Mouse (Mus musculus) yolk sac, embryonic 10.5 days (tissue): Measurements from ENCODE around the gene Bpgm.

ENCODE experiments used
- DNase-seq: peaks from one replicate; pipeline ENCODE4 v3.0.0-alpha.2; 2017; ENCODE audit warnings: low spot score

Bpgm gene

GRCm38 (mm10) chr6:34475974-34476794 is at the start of gene Bpgm:
TSS of gene Bpgm (plus strand) at chr6:34476207.
- peak; percentile 98 for DNase-seq

DNA sequence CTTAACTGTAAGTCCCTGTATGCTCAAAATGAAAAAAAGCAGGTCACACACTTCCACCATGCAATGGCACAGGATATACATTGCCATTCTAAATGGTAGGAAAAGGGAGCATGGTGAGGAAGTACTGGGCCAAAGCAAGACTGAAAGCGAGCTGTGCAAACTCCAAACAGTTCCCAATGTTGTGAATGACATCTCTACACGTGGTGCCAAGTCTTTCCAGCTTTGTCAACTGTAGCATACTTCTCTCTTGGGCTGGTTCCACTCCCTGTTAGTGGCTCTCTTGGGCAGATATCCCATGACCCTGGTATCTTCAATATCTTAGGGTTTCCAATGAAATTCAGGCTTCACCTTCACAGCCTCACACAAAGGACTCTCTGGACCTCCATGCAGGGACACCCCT is 37.0 kb upstream of the Bpgm start:
- DNase-seq: no peak

DNA sequence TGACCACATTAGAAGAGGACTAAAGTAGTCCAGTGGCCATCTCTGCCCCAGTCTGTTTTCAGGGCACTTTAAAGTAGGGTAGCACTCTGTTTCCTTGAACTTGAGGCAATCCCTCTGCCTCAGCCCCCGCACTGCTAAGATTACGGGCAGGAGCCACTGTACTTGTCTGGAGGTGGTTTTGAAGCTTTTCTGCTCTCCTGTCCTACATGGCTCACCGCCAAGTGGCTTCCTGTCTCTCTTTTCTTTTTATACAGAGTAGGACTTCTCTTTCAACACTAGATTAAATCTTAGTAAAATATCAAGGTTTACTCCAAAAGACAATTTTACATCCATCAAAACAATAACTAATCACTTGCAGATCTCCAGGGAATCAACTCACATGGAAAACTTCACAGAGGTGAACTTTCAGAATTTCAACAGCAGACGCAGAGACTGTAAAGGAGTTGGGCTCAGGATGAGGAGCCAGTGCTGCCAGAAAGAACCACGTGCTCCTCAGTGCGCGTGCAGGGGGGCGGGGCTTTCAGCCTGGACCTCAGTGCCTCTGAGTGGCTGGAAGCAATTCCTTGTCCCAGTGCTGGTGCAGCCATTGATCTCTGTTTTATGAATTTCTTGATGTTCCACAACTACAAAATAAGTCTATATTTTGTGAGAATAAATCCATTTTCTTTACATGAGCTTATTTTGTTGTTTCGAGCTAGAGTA is 34.3 kb upstream of the Bpgm start:
- no peak for DNase-seq

- no peak for DNase-seq
Observed at GRCm38 (mm10) chr6:34443791-34444190, 32.2 kb upstream of the Bpgm start.

- peak; percentile 44 for DNase-seq
Observed at GRCm38 (mm10) chr6:34447961-34448360, 28.0 kb upstream of the Bpgm start.

DNA sequence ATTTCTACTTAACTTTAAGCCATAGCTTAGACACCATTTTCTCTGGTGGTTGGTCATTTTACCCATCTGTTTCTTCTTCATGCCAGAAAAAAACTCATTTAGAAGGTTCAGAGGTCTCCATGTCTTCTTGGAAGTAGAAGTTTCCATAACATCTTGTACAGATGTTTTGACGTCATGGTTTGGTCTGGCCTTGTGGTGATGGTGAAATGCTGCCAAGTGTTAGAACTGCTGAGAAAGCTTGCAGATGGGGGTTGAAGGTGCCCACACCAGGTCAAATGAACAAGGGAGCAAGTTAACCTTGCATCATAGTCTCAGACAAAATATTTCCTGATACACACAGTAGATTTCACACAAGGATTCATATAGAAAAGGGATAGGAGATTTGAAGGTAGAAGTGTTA is 27.3 kb upstream of the Bpgm start:
- no peak for DNase-seq

- no peak for DNase-seq
Observed at GRCm38 (mm10) chr6:34452963-34453770, 22.8 kb upstream of the Bpgm start.

DNA sequence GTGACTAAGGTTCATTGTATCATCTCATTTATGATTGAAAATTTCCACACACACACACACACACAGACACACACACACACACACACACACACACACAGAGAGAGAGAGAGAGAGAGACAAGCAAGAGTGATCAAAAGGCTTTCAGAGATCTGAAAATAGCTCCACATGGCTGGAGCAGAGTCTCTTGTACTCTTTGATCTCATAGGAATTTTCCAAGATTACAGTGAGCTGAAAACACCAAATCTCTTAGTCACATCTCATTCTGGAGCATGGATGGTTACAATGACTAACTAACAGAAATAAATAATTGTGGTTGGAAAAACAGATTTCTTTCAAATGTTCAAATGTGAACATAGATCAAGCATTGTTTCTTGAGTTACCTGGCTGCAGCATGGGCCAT is 16.6 kb upstream of the Bpgm start:
- no peak for DNase-seq

DNA sequence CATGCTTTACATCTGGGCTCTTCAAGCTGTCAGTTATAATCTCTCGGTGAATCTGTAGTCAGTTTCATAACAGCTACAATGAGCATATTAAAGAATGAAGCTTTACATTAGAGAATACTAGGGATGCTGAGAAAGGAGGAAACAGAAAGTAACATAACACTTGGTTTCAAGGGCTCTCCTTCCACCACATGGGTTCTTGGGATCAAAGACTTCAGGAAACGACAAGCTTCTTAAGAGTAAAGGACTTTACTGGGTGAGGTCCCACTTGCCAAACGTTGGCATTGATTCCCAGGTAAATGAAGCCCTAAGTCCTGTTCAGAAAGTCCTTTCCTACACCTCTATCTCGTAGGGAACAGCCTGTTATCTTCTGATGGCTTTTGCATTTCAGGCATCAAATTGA is 15.4 kb upstream of the Bpgm start:
- DNase-seq: no peak

- no peak for DNase-seq
Observed at GRCm38 (mm10) chr6:34463582-34463981, 12.4 kb upstream of the Bpgm start.

- DNase-seq: peak; percentile 40
Observed at GRCm38 (mm10) chr6:34471434-34472110, 4.4 kb upstream of the Bpgm start.

DNA sequence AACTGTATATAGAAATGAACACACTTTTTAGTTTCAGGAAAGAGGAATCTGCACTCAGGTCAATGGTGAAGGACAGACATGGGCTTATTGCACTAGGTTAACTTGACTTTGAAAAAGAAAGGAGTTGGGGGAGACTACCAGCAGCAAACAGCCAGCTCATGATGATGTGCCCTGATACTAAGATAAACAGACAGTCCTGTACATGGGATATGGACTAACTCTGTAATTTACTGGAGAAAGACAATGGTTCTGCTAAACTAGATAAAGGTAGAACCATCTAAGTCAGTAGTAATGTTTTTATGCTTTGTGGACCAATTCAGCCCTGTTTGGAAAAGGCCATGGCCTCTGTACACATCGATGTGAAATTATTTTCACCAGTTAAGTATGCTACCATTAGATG is 2.7 kb upstream of the Bpgm start:
- DNase-seq: no peak

- no peak for DNase-seq
Observed at GRCm38 (mm10) chr6:34474031-34474430, 2.0 kb upstream of the Bpgm start.

- DNase-seq: no peak
Observed at GRCm38 (mm10) chr6:34475391-34475790, 616 bp upstream of the Bpgm start.

- no peak for DNase-seq
Observed at GRCm38 (mm10) chr6:34478036-34478435, 2.0 kb downstream of the Bpgm start.

- DNase-seq: no peak
Observed at GRCm38 (mm10) chr6:34478677-34479360, 2.8 kb downstream of the Bpgm start.

- peak; percentile 66 for DNase-seq
Observed at GRCm38 (mm10) chr6:34479531-34479930, 3.5 kb downstream of the Bpgm start.

DNA sequence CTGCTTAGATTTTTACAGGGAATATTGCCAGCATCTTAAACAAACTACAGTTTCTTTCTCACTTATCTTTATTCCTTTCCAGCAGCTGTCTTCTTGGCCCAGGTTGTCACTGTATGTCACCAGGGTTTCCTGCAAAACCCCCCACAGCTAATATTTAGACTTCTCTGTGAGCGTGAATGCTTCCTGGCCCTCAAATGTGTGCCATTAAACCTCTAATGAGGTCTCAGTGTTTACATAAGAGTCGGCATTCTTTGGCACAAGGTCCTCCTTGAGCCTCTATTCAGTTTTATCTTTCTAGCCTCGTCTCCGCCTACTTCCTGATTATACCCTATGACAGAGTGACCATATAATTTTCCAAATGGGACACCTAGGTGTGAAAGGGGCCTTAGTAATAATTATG is 4.7 kb downstream of the Bpgm start:
- no peak for DNase-seq

- DNase-seq: no peak
Observed at GRCm38 (mm10) chr6:34481349-34481748, 5.3 kb downstream of the Bpgm start.

GRCm38 (mm10) chr6:34482842-34483241 is 6.8 kb downstream of the Bpgm start:
- no peak for DNase-seq

DNA sequence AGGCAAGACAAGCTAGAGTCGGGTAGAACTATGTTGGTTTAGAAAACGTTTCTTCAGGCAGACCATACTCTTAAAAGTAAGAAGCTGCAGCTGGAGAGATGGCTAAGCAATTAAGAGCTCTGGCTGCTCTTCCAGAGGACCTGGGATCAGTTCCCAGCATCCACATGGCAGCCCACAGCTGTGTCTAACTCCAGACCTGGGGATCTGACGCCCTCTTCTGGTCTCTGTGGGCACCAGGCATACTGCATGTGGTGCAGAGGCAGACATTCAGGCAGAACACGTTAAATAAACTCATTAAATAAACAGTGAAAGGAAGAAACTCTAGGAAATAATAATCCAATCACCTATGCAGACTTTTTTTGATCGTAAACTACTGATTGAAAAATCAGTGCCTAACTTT is 7.4 kb downstream of the Bpgm start:
- no peak for DNase-seq

GRCm38 (mm10) chr6:34483811-34484210 is 7.8 kb downstream of the Bpgm start:
- DNase-seq: no peak
